Mouse (Mus musculus) kidney, postnatal 0 days (tissue): ENCODE measurements at regions not wholly inside any gene's neighbourhood (a gene's known extent, or its start where the extent isn't known, plus 50 kb on each side); places are given as distances from the start of the nearest gene placed in this dataset.

Experiments used
- ATAC-seq: fragments of 200-750 bp; cut with Nextera tagmentation; replicated peaks from 2 replicates; pipeline ENCODE4 v1.8.0; 2017; ENCODE audit warnings: low read depth, moderate number of reproducible peaks, moderate TSS enrichment, moderate library complexity; ENCODE audit not compliant: low FRiP score
- DNase-seq: peaks from one replicate; pipeline ENCODE4 v3.0.0-alpha.2; 2016; ENCODE audit warnings: low spot score
- H3K27ac ChIP-seq: fragments of 300-500 bp; sonication (generic); 2 replicates; pipeline ENCODE4 v1.5.1; 2014; ENCODE audit warnings: mild to moderate bottlenecking
- H3K27me3 ChIP-seq: fragments of 300-500 bp; sonication (generic); 2 replicates; pipeline ENCODE4 v1.6.1; 2014; ENCODE audit warnings: low read length, mixed read lengths; ENCODE audit not compliant: insufficient read depth
- H3K36me3 ChIP-seq: fragments of 300-500 bp; sonication (generic); 2 replicates; pipeline ENCODE4 v1.6.1; 2014; ENCODE audit warnings: low read length, mixed read lengths; ENCODE audit not compliant: insufficient read depth
- H3K4me1 ChIP-seq: fragments of 300-500 bp; sonication (generic); replicated peaks from 2 replicates; pipeline ENCODE4 v1.6.1; 2014; ENCODE audit warnings: antibody characterized with exemption, low read length, mixed read lengths; ENCODE audit not compliant: insufficient read depth
- H3K4me2 ChIP-seq: fragments of 300-500 bp; sonication (generic); 2 replicates; pipeline ENCODE4 v1.6.1; 2014; ENCODE audit warnings: mild to moderate bottlenecking, low read length, moderate library complexity, mixed read lengths
- H3K4me3 ChIP-seq: fragments of 300-500 bp; sonication (generic); replicated peaks from 2 replicates; pipeline ENCODE4 v1.5.1; 2014; ENCODE audit warnings: low read depth, low read length
- H3K9ac ChIP-seq: fragments of 300-500 bp; sonication (generic); 2 replicates; pipeline ENCODE4 v1.6.1; 2014; ENCODE audit warnings: low read depth, low read length
- H3K9me3 ChIP-seq: fragments of 300-500 bp; sonication (generic); replicated peaks from 2 replicates; pipeline ENCODE4 v1.6.1; 2016; ENCODE audit warnings: low read length, inconsistent platforms, mixed read lengths
- CTCF ChIP-seq: IDR thresholded peaks from 2 replicates; pipeline ENCODE4 v1.5.1; 2016; ENCODE audit warnings: antibody characterized with exemption, low read depth, mild to moderate bottlenecking, moderate library complexity
- WGBS: fragments of 180-500 bp; shearing (Covaris S2); extraction: QIAGEN DNeasy Blood & Tissue Kit; methylation state at CpG from one replicate; pipeline ENCODE4 v1.1.7; 2014; 5-methylcytosine and 5-hydroxymethylcytosine counted together

- Histone ChIP-seq H3K4me2 (no peak overlapping the region), H3K9me3 (no peaks in the 10 kb centered on the region), H3K27ac (no peak overlapping the region), H3K4me3 (no peak overlapping the region), H3K4me1 (no peaks in the 10 kb centered on the region), H3K9ac (no peak overlapping the region), H3K27me3 (no peaks in the 10 kb centered on the region), H3K36me3 (no peaks in the 10 kb centered on the region)
- no peak for DNase-seq
- no peak for TF ChIP-seq CTCF
- WGBS = 79% methylated on average over 7 of the region's 7 CpGs
- no peak for ATAC-seq
These were observed 69.1 kb upstream of the Zfp366 start for GRCm38 (mm10) chr13:99115541-99115940.

- Histone ChIP-seq H3K36me3 (no peaks in the 10 kb centered on the region), H3K9ac (no peak overlapping the region)
These were observed 70.1 kb upstream of the Zfp366 start for GRCm38 (mm10) chr13:99114565-99114964.

GRCm38 (mm10) chr13:99111736-99112386 lies 72.8 kb upstream of the Zfp366 start:
- no peak for ATAC-seq
- 84% methylated on average over 1 of the region's 1 CpGs for WGBS

More at GRCm38 (mm10) chr13:99114565-99114964, 70.1 kb upstream of the Zfp366 start:
- H3K27me3 ChIP-seq = no peaks in the 10 kb centered on the region
- H3K27ac ChIP-seq = no peak overlapping the region
- no peak for DNase-seq
- ATAC-seq = no peak
- no peak for TF ChIP-seq CTCF
- no peak overlapping the region for H3K4me3 ChIP-seq
- 74% methylated on average over 3 of the region's 3 CpGs for WGBS
- H3K4me2 ChIP-seq = no peak overlapping the region
- no peaks in the 10 kb centered on the region for H3K9me3 ChIP-seq
- H3K4me1 ChIP-seq = no peaks in the 10 kb centered on the region

GRCm38 (mm10) chr13:99107983-99108382 lies 76.6 kb upstream of the Zfp366 start:
- TF ChIP-seq CTCF = no peak
- WGBS = 83% methylated on average over 4 of the region's 4 CpGs
- ATAC-seq (no peak), DNase-seq (no peak)
- Histone ChIP-seq H3K9ac (no peak overlapping the region), H3K4me2 (no peak overlapping the region), H3K27me3 (no peaks in the 10 kb centered on the region), H3K4me1 (no peaks in the 10 kb centered on the region), H3K27ac (no peak overlapping the region), H3K4me3 (no peak overlapping the region), H3K9me3 (no peaks in the 10 kb centered on the region), H3K36me3 (no peaks in the 10 kb centered on the region)

More at GRCm38 (mm10) chr13:99111736-99112386, 72.8 kb upstream of the Zfp366 start:
- Histone ChIP-seq H3K36me3 (no peaks in the 10 kb centered on the region), H3K4me2 (no peak overlapping the region), H3K4me1 (no peaks in the 10 kb centered on the region), H3K27me3 (no peaks in the 10 kb centered on the region), H3K9ac (no peak overlapping the region), H3K27ac (no peak overlapping the region), H3K9me3 (no peaks in the 10 kb centered on the region), H3K4me3 (no peak overlapping the region)
- TF ChIP-seq CTCF = no peak
- no peak for DNase-seq

- TF ChIP-seq CTCF = no peak
- no peaks in the 10 kb centered on the region for H3K27me3 ChIP-seq
- no peak overlapping the region for H3K4me2 ChIP-seq
- H3K27ac ChIP-seq = no peak overlapping the region
- H3K9me3 ChIP-seq = no peaks in the 10 kb centered on the region
- WGBS = 80% methylated on average over 9 of the region's 9 CpGs
- no peak for ATAC-seq
- H3K4me3 ChIP-seq = no peak overlapping the region
- DNase-seq = no peak
- H3K36me3 ChIP-seq = no peaks in the 10 kb centered on the region
- no peak overlapping the region for H3K9ac ChIP-seq
- no peaks in the 10 kb centered on the region for H3K4me1 ChIP-seq
These were observed 82.4 kb upstream of the Zfp366 start for GRCm38 (mm10) chr13:99102089-99102681.

GRCm38 (mm10) chr13:99100430-99101409 lies 83.9 kb upstream of the Zfp366 start:
- no peaks in the 10 kb centered on the region for H3K4me1 ChIP-seq
- 62% methylated on average over 25 of the region's 25 CpGs for WGBS
- H3K4me3 ChIP-seq = no peak overlapping the region
- H3K27ac ChIP-seq = no peak overlapping the region
- no peaks in the 10 kb centered on the region for H3K36me3 ChIP-seq
- ATAC-seq = peak; percentile 72
- H3K9me3 ChIP-seq = no peaks in the 10 kb centered on the region
- H3K9ac ChIP-seq = no peak overlapping the region
- H3K27me3 ChIP-seq = no peaks in the 10 kb centered on the region
- DNase-seq = peak; percentile 42
- no peak overlapping the region for H3K4me2 ChIP-seq
- no peak for TF ChIP-seq CTCF
